Mouse (Mus musculus) fibroblast of lung, adult 2 months (primary cell): ENCODE data around the gene Ltbp1.

Experiments
- DNase-seq: peaks from one replicate; pipeline ENCODE4 v3.0.0-alpha.2; 2011; ENCODE audit warnings: low read depth

Gene Ltbp1

GRCm38 (mm10) chr17:75367486-75368155, 362.3 kb downstream of the Ltbp1 start:
- DNase-seq: no peak

DNA sequence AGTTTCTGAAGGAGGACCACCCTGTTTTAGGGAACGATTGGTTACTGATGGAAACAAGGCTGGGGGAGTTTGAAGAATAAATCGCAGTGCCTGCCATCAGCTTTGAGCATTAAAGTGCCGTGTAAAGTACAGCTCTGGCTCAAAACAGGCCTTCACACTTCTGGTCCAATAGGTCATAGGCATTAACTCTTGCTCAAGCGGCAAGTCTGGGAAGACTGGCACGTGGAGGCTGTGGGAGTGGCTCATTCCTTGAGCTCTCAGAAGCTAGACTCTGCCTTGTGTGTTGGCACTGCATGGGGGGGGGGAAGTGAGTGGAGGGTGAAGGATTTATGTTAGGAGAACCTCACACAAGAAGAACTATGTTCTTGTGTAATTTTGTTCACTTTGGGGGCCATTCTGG, 363.2 kb downstream of the Ltbp1 start:
- no peak for DNase-seq

DNA sequence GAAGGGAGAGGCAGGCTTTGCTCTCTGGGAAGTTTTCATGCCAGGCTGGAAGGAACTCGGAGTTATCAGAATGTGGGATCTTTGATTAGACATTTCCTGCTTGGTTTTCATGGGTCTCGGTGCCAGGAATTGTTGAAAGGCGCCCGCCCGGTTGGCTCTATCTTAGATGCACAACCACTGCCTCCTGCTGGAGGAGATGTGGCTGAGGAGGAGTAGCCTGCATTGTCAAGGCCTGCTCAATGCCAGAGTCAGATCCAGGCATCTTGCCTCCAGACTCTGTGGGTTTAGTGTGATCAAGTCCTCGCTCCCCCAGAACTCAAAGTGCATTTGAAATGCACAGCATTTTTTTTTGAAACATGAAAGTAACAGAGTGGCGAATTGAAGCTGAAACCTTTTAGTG, 364.0 kb downstream of the Ltbp1 start:
- DNase-seq: peak; percentile 48

GRCm38 (mm10) chr17:75370120-75370519, 364.8 kb downstream of the Ltbp1 start:
- no peak for DNase-seq

DNA sequence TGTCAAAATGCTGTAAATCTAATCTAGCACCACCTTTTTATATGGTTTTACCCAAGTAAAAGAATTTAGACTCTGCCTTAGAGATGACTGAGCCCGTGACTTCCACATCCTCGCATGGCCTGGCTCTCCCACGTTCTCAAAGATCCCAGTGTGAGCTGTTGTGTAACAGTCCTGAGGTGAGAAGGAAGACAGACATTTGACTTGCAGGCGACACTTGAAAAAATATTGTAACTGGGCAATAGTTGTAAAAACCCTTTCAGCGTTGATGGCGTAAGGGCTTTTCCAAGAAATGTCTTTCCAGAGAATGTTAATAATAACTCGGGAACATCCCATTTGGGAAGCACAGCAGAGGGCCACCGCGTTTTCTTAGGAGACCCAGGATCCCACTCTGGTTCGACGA, 366.3 kb downstream of the Ltbp1 start:
- no peak for DNase-seq

- no peak for DNase-seq
These were observed 367.0 kb downstream of the Ltbp1 start for GRCm38 (mm10) chr17:75372371-75372770.

- no peak for DNase-seq
These were observed 369.1 kb downstream of the Ltbp1 start for GRCm38 (mm10) chr17:75374287-75375024.

DNA sequence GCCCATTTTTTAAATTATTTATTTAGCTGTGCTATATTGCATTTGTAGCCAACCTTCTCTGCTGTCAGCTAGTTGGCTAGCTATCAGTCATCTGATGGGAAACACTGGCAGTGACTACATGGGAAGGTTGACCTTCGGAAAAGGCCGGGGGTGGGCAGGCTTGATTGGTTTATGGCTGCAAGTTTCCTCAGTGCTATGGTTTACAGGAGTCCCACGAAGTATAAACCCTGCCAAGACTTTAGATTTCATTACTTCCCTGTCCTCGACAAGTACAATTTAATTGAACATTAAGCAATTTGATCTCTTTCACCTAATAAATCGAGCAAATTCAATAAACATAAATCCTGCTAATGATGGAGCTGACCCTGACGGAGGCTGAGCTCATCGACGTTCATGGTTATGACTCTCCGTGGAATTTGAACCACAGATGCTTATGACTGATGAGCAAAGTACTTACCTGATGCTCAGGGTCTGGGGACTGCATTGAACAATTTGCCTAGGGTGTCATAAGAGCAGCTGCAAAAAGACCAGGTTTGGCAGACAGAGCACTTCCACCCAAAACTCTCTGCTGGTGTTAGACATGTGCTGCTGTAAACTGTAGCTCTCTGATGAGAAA, 373.0 kb downstream of the Ltbp1 start:
- no peak for DNase-seq

GRCm38 (mm10) chr17:75380167-75380566, 374.8 kb downstream of the Ltbp1 start:
- DNase-seq: no peak

GRCm38 (mm10) chr17:75388402-75388801, 383.0 kb downstream of the Ltbp1 start:
- DNase-seq: no peak

GRCm38 (mm10) chr17:75390142-75390541, 384.8 kb downstream of the Ltbp1 start:
- no peak for DNase-seq

DNA sequence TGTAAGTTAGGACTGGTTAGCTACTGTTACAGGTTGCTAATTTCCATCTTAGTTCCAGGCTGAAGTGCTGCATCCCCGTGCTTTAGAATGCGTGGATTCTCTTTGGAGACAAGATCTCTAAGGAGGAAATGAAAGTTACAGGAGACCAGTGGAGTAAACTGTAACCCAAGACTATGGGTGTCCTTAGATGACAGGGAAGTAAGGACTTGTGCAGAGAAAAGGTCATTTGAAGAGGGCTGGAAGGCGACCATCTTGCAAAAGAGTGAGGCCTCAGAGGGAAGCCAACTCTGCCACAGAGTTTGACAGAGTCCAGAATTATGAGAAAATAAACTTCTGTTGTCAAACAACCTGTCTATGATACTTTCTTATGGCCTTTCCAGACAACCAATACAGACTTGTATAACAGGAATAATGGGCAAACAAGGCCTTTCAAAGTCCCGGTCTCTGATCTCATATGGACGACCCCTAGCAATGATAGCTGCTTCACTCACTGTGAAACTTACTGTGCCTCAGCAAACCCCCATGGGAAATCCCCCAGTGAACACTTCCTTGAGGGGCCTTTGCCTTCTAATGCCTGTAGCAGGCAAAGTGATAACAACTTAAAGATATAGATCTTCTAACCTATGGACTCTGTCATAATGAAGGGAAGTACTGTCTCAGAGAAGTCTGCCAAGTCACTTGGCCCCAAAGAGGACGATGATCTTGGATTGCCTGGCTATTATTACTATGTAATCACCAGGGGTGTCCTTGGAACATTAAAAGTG, 386.2 kb downstream of the Ltbp1 start:
- DNase-seq: no peak

DNA sequence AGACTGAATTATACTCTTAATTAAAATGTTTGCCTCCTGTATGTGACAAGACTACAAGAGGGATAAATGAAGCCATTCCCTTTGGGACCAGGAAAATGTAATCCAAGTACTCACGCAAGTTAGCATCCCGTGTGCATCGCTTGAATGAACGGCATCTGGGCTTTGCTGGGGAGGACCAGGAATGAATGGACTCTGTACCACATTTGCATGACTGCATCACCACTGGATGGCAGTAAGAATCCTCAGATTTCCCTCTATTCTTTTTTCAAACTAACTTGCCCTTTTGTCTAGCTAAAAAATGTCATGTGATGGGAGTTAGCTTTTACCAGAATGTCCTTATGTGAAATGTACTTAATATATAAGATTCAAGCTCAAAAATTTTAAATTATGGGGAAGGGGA, 401.0 kb downstream of the Ltbp1 start:
- no peak for DNase-seq

- no peak for DNase-seq
These were observed 411.5 kb downstream of the Ltbp1 start for GRCm38 (mm10) chr17:75416861-75417260.

- no peak for DNase-seq
These were observed 428.8 kb downstream of the Ltbp1 start for GRCm38 (mm10) chr17:75434152-75434551.

- no peak for DNase-seq
These were observed 429.5 kb downstream of the Ltbp1 start for GRCm38 (mm10) chr17:75434871-75435270.

- DNase-seq: no peak
These were observed 430.2 kb downstream of the Ltbp1 start, which contains the start of gene Rasgrp3 for GRCm38 (mm10) chr17:75435599-75435998. Gene Rasgrp3 (plus strand): TSS chr17:75435896.

DNA sequence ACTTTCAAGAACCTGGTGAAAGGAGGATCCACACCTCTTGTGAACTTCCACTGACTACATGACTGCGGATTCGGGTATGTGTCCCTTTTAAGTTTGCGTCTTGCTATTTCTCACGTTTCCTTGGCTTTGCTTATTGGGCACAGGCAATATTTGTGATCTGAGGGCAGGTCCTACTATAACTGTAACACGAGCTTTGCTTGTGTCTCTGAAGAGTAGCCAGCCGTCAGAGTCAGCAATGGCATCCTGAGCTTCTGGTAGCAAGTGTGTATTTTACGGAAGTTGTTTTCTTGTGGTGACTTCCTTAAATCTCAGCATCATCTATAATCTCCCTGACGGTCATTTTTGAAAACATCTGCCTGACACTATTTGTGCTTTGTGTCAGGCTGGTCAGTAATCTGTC, 430.7 kb downstream of the Ltbp1 start:
- DNase-seq: no peak

DNA sequence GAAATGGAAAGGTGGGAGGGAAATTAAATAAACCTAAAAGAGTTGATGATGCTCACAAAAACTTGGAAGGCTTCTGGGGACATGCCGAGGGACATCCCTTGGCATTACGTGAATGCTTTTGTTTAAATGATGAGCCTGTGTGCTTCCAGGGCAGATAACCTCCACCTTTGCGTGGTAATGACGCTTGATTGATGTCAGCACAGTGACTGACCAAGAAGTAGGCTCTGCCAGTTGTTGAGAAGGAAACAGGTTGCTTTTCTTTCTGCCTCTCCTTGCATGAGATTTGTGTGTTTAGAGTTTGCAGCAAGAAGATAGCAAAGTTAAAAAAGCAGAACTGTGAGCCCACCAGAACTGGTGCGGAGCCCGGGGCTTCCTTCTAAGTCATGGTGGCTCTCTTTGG, 431.5 kb downstream of the Ltbp1 start:
- no peak for DNase-seq

- DNase-seq: no peak
These were observed 431.9 kb downstream of the Ltbp1 start for GRCm38 (mm10) chr17:75437239-75437750.

DNA sequence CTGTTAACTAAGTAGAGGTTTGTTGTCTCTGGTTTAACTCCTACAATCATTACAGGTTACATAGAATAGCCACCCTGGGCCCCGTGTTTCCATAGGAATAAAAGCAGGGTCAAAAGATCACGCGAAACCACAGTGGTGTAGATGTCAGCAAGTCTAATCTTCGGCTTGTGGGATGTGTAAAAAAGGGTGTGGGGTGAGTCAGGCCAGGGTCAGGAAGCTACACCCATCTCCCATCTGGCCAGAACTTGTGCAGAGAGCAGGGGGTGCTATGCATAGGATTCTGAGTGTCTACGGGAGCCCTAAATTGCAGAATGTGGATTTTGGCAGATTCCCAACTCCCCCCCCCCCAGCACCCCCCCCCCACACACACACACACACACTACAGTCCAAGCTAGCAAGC, 432.8 kb downstream of the Ltbp1 start:
- DNase-seq: no peak

- DNase-seq: no peak
These were observed 433.7 kb downstream of the Ltbp1 start for GRCm38 (mm10) chr17:75439062-75439461.
